Mouse (Mus musculus): ENCODE data around the gene Cfc1. TPM values are rescaled to one million over a fixed set of nuclear protein-coding genes. Genes with fewer than 3 reads are reported as not detected.

Gene Cfc1
- polyA plus RNA-seq, 1 experiment from 2014 or later: not detected

GRCm38 (mm10) chr1:34568120-34568519, 32.7 kb downstream of the Cfc1 start:
- no peak for DNase-seq (ENCODE audit: low spot score)
- no peaks in the 10 kb centered on the region for H3K27me3 ChIP-seq (ENCODE audit: low read depth, poor library complexity, severe bottlenecking)
- H3K4me1 ChIP-seq: no peaks in the 10 kb centered on the region
- H3K27ac ChIP-seq: no peak overlapping the region
- no peak overlapping the region for H3K4me3 ChIP-seq
- H3K9me3 ChIP-seq (replicated peaks): no peaks in the 10 kb centered on the region
- 95% methylated on average over 2 of the region's 2 CpGs for whole genome bisulfite sequencing
- H3K36me3 ChIP-seq: no peaks in the 10 kb centered on the region

DNA sequence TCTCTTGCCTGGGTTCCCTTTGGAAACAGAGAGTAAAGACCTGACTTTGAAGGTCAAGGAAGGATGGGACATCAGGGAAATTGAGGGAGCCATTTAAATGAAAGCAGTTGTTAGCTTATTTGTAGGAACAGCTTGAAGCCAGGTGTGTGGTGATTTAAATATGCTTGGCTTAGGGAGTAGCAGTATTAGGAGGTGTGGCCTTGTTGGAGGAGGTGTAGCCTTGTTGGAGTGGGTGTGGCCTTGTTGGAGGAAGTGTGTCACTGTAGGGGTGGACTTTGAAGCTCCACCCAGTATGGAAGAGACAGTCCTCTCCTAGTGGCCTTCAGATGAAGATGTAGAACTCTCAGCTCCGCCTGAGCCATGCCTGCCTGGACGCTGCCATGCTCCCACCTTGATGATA, 34.4 kb downstream of the Cfc1 start:
- no peaks in the 10 kb centered on the region for H3K4me1 ChIP-seq
- no peaks in the 10 kb centered on the region for H3K9me3 ChIP-seq (replicated peaks)
- no peak overlapping the region for H3K27ac ChIP-seq
- no peaks in the 10 kb centered on the region for H3K36me3 ChIP-seq
- no peaks in the 10 kb centered on the region for H3K27me3 ChIP-seq (ENCODE audit: low read depth, poor library complexity, severe bottlenecking)
- no peak overlapping the region for H3K4me3 ChIP-seq
- no peak for DNase-seq (ENCODE audit: low spot score)
- WGBS: 89% methylated on average over 2 of the region's 2 CpGs

GRCm38 (mm10) chr1:34571431-34571830, 36.0 kb downstream of the Cfc1 start:
- Histone ChIP-seq H3K9me3 (replicated peaks) (no peaks in the 10 kb centered on the region), H3K27me3 (ENCODE audit: low read depth, poor library complexity, severe bottlenecking) (no peaks in the 10 kb centered on the region), H3K4me1 (no peaks in the 10 kb centered on the region), H3K4me3 (no peak overlapping the region), H3K27ac (no peak overlapping the region), H3K36me3 (no peaks in the 10 kb centered on the region)
- WGBS: 85% methylated on average over 6 of the region's 6 CpGs
- DNase-seq (ENCODE audit: low spot score): no peak

DNA sequence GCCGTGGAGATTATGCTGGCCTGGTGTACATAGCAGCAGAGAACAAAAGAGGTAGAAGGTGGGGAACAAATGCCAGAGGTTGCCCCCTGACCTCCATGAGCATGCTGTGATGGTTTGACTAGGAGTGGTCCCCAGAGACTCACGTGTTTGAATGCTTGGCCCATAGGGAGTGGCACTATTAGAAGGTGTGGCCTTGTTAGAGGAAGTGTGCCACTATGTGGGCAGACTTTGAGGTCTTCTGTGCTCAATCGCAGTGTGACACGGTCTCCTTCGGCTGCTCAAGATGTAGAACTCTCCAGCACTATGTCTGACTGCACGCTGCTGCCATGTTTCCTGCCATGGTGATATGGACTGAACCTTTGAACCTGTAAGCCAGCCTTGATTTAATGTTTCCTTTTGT, 37.8 kb downstream of the Cfc1 start:
- Histone ChIP-seq H3K27me3 (ENCODE audit: low read depth, poor library complexity, severe bottlenecking) (peaks cover 9% of the 10 kb centered on the region), H3K27ac (no peak overlapping the region), H3K9me3 (replicated peaks) (no peaks in the 10 kb centered on the region), H3K4me3 (no peak overlapping the region), H3K36me3 (no peaks in the 10 kb centered on the region), H3K4me1 (no peaks in the 10 kb centered on the region)
- DNase-seq (ENCODE audit: low spot score): no peak
- WGBS: 85% methylated on average over 6 of the region's 6 CpGs

DNA sequence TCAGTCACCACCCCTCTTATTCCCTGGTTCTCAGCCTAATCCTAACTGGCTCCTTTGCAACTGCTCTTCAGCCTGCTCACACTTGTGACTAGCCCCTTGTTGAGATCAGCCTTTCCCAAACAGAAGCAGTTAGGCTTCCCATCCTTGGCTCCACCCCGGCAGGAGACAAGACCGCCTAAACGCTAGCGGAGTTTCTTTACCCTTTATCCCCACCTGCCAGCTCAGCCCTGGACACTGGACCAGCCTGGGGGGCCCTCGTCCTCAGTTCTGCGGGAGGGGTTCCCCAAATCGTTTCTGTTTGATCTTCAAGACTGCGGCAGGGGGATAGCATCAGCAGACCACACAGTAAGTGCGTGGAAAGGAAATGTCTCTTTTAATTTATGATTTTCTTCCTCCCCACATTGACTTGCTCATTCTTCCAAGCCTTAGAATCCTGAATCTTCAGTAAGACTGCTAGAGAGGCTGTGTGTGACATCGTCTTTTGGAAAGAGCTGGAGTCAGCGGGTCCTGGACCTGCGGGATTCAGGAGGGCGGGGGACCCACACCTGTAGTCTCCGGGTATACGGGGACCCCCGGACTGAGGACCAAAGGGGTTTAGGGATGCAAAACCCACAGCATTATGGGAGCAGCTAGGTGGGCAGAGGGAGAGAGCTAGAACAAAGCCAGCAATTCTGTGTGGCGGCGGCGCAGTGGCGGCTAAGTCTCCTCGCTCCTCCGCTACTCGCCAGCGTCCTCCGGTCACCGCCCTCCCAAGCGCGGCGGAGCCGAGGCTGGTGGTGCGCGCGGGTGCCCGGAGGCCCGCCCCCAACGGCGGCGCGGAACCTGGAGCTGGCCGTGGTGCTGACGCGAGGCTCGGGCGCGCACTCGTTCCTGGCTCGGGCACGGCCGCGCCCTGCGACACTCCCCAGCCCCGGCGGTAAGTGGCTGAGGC, 43.7 kb downstream of the Cfc1 start, which contains the start of gene Amer3:
Gene Amer3 (plus strand): TSS at position 807 of the 931 bp plus-strand sequence.
- Histone ChIP-seq H3K9me3 (replicated peaks) (no peaks in the 10 kb centered on the region), H3K27ac (no peak within 1 kb of the TSS), H3K4me1 (peaks cover 13% of the 10 kb centered on the region), H3K36me3 (no peaks in the 10 kb centered on the region), H3K27me3 (ENCODE audit: low read depth, poor library complexity, severe bottlenecking) (peaks cover 37% of the 10 kb centered on the region), H3K4me3 (peak within 1 kb of the TSS; percentile 51)
- peak; percentile 94 for DNase-seq (ENCODE audit: low spot score)
- WGBS: under 1% methylated on average over 52 of the region's 53 CpGs

- no peak for DNase-seq (ENCODE audit: low spot score)
- peaks cover 37% of the 10 kb centered on the region for H3K27me3 ChIP-seq (ENCODE audit: low read depth, poor library complexity, severe bottlenecking)
- peak overlapping the region; percentile 51 for H3K4me3 ChIP-seq
- H3K9me3 ChIP-seq (replicated peaks): no peaks in the 10 kb centered on the region
- H3K36me3 ChIP-seq: no peaks in the 10 kb centered on the region
- no peak overlapping the region for H3K27ac ChIP-seq
- 1% methylated on average over 18 of the region's 18 CpGs for WGBS
- peaks cover 13% of the 10 kb centered on the region for H3K4me1 ChIP-seq
Measured at GRCm38 (mm10) chr1:34579782-34580356, 44.4 kb downstream of the Cfc1 start.

DNA sequence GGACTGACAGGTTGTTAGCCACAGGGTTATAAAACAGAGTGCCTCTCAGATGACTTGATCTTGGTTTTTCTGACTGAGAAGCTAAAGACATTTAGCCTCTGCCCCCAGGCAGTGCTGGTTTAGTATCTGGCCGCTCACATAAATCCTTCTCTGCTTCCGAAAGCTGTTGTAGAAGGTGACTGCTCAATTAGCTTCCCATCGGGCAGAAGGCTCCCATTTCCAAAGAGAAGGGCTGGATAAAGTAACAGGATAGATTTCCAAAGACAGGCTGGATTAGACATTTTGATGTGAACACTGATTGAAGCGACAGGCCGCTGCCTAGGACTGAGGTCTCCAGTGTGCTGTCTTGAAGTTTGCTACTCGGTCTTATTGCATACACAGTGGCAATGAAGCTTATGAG, 46.8 kb downstream of the Cfc1 start:
- 65% methylated on average over 6 of the region's 6 CpGs for WGBS
- Histone ChIP-seq H3K36me3 (no peaks in the 10 kb centered on the region), H3K27me3 (ENCODE audit: low read depth, poor library complexity, severe bottlenecking) (peaks cover 37% of the 10 kb centered on the region), H3K4me1 (peaks cover 13% of the 10 kb centered on the region), H3K4me3 (no peak overlapping the region), H3K9me3 (replicated peaks) (no peaks in the 10 kb centered on the region), H3K27ac (no peak overlapping the region)
- DNase-seq (ENCODE audit: low spot score): no peak

GRCm38 (mm10) chr1:34583821-34584263, 48.4 kb downstream of the Cfc1 start:
- 32% methylated on average over 4 of the region's 4 CpGs for WGBS
- Histone ChIP-seq H3K9me3 (replicated peaks) (no peaks in the 10 kb centered on the region), H3K4me3 (no peak overlapping the region), H3K27me3 (ENCODE audit: low read depth, poor library complexity, severe bottlenecking) (peaks cover 21% of the 10 kb centered on the region), H3K4me1 (peaks cover 12% of the 10 kb centered on the region), H3K27ac (no peak overlapping the region), H3K36me3 (no peaks in the 10 kb centered on the region)
- DNase-seq (ENCODE audit: low spot score): no peak

DNA sequence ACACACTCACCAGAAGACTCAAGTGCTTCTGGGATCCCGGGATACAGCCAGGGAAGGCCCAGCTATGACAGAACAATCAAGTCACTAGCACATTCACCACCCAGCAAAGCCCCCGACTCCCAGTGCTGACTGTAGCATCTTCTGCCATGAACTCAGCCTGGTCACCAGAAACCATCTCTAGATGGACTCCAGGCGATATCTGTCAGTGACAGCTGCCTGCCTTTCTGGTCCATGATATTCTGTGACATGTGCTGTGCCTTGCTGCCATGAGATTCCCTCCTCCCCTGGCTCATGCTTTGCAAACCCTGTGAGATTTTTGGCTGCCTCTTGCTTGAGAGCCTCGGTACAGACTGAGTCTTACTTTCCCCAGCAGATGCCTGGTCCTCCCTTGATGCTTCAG, 49.3 kb downstream of the Cfc1 start:
- peaks cover 3% of the 10 kb centered on the region for H3K4me1 ChIP-seq
- 81% methylated on average over 4 of the region's 4 CpGs for WGBS
- H3K9me3 ChIP-seq (replicated peaks): no peaks in the 10 kb centered on the region

DNA sequence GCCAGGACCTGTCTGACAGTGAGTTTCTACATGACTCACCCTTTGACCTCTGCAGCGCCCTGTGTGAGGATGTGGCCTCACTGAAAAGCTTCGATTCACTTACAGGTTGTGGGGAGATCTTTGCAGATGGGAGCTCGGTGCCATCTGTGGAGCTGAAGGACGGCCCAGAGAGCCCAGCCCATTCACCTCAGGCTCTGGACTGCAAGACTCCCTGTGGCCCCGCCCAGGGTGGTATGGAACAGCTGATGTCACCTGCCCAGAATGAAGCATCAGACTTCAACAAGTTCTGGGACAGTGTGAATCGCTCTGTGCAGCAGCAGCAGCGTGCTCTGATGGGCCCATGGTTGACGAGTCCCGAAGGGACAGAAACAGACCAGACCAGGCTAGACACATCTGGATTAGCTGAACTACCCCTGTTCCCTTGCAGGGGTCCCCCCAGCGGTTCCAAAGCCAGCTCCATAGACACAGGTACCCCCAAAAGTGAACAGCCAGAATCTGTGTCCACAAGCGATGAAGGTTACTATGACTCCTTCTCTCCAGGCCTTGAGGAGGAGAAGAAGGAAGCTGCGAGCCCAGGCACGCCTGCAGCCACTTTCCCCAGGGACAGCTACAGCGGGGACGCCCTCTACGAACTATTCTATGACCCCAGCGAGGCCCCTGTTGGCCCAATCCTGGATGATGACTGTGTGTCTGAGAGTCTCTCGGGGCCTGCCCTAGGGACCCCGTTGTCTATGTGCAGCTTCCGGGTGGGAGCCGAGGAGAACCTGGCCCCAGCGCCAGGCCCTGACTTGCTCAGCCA, 52.0 kb downstream of the Cfc1 start:
- Histone ChIP-seq H3K4me1 (no peaks in the 10 kb centered on the region), H3K36me3 (no peaks in the 10 kb centered on the region), H3K27ac (no peak overlapping the region), H3K9me3 (replicated peaks) (no peaks in the 10 kb centered on the region), H3K27me3 (ENCODE audit: low read depth, poor library complexity, severe bottlenecking) (no peaks in the 10 kb centered on the region), H3K4me3 (no peak overlapping the region)
- 82% methylated on average over 22 of the region's 22 CpGs for WGBS
- DNase-seq (ENCODE audit: low spot score): no peak

More for the DNA sequence above, 49.3 kb downstream of the Cfc1 start:
- no peak for DNase-seq (ENCODE audit: low spot score)
- no peak overlapping the region for H3K4me3 ChIP-seq
- no peaks in the 10 kb centered on the region for H3K36me3 ChIP-seq
- H3K27me3 ChIP-seq (ENCODE audit: low read depth, poor library complexity, severe bottlenecking): peaks cover 13% of the 10 kb centered on the region
- no peak overlapping the region for H3K27ac ChIP-seq

Data from limb, embryonic 10.5 days (tissue).